Mouse (Mus musculus): Measurements from ENCODE around the gene Rbms3.

Gene Rbms3

GRCm38 (mm10) chr9:116903304-116903993 lies 726.3 kb downstream of the Rbms3 start:
- no peak for DNase-seq (ENCODE audit: low read depth)

DNA sequence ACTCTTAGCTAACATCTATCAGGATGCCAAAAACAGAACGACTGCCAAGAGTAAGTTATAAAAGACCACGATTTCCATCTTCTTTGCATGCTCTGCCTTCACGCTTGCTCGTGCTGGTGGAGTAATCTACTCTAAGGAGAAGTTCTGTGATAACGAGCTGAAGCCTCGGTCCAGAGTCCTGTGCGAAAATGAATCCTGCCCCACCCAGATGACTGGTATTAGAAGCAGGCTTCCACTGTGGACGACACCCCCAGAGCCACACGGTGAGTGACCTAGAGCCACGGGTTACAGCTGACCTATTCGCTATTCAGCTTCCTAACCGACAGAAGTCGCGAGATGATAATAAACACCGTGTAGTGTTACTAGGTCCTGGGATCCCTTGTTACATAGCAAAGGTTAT lies 730.3 kb downstream of the Rbms3 start:
- DNase-seq (ENCODE audit: low read depth) = no peak

GRCm38 (mm10) chr9:116886973-116887680 lies 742.6 kb downstream of the Rbms3 start:
- no peak for DNase-seq (ENCODE audit: low read depth)

DNA sequence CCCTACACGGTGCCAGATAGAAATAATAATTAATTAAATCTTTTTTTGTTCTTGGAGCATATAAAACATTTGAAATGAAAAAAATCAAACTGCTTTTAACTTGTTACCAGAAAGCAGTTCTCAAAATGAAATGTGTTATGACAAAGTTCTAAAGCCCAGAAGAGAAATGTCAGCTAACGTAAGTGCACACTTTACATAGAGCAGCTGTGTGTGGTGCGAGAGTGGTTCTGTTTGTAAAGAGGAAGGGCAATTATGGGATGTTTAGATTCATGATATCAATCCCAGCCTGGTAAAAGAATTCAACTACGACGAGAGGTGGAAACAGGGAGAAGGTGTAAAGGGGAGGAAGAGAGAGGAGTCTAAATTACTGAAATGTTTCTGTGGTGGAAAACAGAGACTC lies 744.1 kb downstream of the Rbms3 start:
- no peak for DNase-seq (ENCODE audit: low read depth)

DNA sequence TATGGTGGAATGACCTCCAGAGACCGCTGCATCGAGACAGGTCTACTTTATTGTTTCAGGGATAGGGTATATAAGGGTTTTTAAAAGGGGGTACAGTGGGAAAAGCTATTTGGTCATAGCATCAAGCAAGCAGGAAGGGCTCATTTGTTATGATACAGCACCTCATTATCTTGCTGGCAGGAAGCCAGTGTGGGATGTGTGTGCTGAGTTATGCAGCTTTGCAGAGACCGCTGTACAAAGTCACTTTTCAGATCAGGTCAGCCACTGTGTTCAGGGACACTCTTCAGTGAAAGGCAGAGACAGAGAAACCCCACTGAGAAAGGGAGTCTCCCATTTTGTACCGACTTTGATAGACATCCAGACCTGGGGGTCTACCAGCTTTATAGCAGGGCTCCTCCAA lies 749.2 kb downstream of the Rbms3 start:
- no peak for DNase-seq (ENCODE audit: low read depth)

DNA sequence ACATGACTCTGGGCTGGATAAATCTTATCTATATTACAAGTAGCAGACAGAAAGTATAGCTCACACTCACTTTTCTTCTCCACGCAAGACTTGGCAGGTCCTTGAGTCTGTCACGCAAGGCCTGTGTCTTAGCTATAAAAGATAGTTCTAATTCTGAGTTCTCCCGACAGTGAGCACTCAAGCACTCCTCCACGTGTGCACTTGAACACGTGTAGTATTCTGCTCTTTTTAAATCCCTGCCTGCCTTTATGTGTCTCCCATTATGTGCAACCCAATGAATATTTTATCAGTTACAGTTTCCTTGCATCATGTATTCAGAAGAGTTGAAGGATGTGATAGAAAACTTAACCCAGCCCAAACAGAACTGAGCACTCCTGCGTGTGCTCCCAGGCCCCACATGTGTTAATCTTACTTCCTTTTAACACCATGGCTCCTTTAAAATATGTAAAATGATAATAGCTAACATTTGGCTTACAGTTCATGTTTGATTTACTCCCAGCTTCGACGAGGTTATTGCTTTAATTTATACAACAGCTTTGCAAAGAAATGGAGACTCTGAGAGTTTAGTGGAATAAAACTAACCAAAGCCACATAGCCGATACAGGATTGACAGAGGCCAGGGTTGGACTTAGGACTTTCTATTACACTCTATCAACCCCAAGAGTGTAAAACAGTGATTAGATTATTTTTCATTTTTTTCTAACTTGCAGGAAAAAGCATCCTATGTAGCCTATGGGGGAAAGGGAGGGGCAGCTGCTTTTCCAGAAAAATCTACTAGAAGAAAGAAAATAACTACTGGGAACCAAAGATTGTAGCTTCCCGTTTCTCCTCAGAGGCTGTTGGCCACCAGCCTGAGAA lies 749.9 kb downstream of the Rbms3 start:
- no peak for DNase-seq (ENCODE audit: low read depth)

- DNase-seq (ENCODE audit: low read depth) = no peak
Measured at GRCm38 (mm10) chr9:116876786-116877185, 752.9 kb downstream of the Rbms3 start.

GRCm38 (mm10) chr9:116873976-116874320 lies 755.8 kb downstream of the Rbms3 start:
- DNase-seq (ENCODE audit: low read depth) = no peak

DNA sequence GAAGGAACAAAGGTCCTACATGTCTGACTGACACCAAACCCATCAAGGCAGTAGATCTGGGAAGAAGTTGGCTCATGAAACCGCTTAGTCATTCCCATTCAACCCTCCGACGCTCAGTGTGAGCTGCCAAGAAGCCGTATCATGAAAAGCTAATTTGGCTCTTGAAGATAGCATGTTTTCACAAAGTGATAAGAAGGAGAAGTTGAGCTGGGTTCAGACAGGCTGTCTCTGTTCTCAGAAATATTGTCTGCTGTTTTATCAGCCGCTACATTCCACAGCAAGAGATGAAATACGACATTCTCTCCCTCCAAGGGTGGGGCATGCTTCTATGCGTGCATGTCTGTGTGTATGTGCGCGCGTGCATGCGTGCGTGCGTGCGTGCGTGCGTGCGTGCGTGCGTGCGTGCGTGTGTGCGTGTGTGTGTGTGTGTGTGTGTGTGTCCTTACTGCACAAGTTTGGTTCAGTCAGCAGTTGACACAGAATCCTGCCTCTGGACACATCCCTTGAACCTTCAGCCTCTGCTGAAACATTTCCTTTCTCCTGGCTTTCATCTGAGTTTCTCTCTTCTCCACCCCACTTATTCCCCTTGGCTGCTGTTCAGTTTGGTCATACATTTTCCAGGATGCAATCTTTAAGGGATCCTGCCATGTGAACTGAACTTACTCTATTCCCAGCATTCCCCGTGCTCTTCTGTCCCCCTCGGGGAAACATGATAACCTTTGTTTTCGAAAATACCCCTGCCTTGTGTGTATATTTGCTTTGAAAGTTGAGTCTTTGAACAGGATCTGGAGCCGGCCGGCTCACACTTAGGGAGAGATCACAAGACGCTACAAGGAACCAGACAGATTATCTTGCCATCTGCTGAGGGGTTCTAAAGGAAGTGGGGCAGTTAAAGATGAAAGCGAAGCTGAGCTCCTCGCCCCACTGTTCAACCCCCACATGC lies 756.4 kb downstream of the Rbms3 start:
- DNase-seq (ENCODE audit: low read depth) = peak; percentile 77

DNA sequence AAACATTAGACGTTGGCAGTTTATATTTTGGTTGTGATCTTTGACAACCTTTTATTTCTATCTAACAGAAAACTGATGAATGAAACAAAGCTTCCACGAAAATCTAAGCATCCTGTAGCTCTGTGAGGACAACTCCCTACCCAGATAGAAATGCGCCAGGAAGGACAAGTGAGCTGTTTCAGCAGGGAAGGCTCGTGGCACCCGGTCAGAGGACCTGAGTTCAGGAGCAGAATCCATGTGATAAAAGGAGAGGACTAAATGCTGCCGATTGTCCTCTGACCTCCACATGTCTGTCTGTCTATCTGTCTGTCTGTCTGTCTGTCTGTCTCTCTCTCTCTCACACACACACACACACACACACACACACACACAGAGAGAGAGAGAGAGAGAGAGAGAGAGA lies 757.4 kb downstream of the Rbms3 start:
- no peak for DNase-seq (ENCODE audit: low read depth)

DNA sequence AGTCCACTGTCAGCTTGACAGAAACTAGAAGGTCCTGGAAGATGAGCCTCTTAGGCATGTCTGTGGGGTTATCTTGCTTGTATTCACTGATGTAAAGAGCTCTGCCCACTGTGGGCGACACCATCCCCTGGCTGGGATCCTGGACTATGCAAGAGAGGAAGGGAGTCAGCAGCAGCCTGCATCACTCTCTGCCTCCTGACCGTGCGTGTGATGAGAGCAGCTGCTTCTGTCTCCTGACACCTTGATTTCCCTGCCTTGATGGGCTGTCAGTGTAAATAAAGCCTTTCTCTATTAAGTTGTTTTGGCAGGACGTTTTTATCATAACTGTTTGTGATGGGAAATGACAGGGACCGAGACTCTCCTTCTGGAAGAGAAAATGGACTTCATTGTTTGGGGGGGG lies 758.1 kb downstream of the Rbms3 start:
- no peak for DNase-seq (ENCODE audit: low read depth)

- DNase-seq (ENCODE audit: low read depth) = no peak
Measured at GRCm38 (mm10) chr9:116866060-116866459, 763.7 kb downstream of the Rbms3 start.

DNA sequence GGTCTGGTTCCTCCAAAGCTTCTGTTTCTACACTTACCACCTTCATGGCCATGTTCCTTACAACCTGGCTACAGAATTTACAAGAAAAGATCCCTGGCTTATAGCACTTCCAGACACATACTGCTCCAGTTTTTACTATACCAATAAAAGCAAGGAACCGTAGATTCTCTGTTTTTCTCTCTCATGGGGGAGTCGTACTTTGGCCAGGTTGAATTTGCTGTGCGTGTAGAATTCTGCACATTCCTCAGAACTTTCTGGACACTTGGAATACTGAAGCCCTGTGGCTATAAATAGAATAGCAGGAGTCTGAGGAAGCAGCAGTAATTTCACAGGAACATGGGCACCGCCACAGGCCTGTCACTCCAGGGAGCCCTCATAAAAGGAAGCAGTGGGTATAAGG lies 766.1 kb downstream of the Rbms3 start:
- DNase-seq (ENCODE audit: low read depth) = no peak

DNA sequence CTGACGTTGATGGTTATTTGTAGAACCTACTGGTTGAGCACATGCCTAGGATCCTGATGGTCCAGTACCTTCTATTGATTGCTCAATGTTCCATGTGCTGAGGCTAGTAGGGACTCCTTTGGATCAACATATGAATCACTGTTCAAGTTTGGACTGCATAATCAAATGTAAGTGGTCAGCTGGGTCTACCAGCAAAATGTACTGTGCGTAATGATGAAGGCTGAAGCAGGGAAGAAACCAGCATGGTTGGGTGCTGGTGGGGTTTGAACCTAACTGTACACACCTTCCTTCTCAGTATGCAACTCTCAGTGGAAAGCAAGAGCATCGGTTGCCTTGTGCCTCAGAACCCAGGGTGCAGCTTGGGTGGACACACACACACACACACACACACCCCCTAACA lies 767.4 kb downstream of the Rbms3 start:
- DNase-seq (ENCODE audit: low read depth) = no peak

- no peak for DNase-seq (ENCODE audit: low read depth)
Measured at GRCm38 (mm10) chr9:116857861-116858595, 771.7 kb downstream of the Rbms3 start.

DNA sequence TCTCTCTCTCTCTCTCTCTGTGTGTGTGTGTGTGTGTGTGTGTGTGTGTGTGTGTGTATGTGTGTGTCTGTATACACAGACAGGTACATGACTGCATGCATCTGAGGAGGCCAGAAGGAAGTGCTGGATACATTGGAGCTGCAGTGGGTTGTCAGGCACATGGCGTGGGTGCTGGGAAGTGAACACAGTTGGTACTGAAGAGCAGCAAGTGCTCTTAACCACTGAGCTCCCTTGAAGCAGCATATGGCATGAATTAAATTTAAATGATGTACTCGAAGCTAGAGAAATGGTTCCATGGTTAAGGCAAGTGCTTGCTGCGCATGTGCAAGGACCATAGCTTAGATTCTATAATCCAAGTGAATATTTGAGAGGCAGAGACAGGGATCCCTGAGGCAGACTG lies 772.6 kb downstream of the Rbms3 start:
- no peak for DNase-seq (ENCODE audit: low read depth)

DNA sequence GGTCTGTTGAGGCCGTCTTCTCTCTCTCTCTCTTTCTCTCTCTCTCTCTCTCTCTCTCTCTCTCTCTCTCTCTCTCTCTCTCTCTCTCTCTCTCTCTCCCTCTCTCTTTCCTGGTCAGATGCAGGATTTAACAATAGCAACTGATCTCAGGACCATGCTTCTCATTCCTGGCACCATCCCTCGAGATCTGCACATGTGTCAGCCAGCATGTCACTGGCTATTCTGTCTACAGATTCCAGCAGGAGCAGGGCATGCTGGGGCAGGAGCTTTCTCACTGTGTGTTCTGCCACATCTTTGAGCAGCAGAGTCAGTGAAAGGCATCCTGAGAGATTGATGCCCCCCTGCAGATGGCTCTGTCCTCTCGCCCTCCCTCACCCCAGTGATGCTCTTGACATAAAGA lies 774.0 kb downstream of the Rbms3 start:
- DNase-seq (ENCODE audit: low read depth) = no peak

GRCm38 (mm10) chr9:116848905-116849304 lies 780.8 kb downstream of the Rbms3 start:
- no peak for DNase-seq (ENCODE audit: low read depth)

- DNase-seq (ENCODE audit: low read depth) = no peak
Measured at GRCm38 (mm10) chr9:116848166-116848565, 781.5 kb downstream of the Rbms3 start.

DNA sequence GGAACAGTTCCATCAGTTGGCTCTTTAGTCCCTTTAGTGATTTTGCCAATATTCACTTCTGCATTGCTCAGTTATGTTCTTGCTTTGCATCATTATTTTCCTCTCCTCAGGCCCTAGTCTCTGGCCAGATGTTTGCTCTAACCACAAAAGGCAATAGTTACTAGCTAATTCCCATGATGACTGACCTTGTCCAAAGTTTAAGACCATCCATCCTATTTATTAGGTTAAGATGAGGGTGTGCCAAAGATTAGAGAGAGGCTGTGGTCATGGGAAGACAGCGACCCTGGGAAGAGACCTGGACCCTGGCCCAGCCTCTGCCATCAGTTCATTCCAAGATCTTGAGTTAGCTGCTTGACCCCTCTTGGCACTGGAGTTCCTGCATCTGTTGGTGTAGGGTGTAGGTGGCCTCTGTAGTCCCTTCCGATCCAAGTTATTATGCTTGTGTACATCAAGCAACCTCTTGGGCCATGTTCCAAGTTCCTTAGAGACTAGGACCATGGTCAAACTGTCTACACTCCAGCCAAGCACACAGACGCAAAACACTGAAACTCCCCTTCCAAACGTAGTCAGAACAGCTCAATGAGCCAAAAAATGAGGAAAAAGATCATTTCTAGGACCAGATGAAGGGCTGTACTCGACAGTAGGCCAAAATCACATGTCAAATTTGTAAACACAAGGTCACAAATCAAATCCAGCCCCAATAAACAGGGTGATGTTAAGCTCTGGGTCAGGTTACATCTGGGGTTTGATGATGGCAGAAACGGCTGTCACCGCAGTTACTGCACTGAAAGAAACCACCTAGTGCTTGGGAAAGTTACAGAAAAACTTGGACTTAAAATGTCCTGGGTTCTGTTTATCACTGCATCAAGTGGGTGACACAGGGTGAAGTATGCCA lies 782.2 kb downstream of the Rbms3 start:
- DNase-seq (ENCODE audit: low read depth) = no peak
